In the genomic region with DNA sequence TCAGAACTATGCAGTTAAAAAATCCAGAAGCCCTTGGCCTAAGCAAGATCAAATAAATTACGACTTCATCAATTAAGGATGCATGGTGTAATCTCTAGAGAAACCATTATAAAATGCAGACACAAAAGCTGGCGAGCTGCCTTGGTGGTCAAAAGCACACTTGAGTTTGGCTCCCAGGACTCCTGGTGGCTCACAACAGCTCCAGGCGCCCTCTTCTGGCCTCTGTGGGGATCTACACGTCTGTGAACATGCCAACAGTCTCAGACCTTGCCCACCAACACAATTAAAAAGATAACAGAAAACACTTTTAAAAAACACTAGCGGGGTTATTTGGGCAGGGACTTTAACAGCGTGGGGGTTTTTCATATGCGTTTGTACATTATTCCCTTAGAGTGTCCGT, we compare ENCODE assay signal across 8 mouse cellular contexts. TPM values are rescaled to one million over a fixed set of nuclear protein-coding genes. Genes with fewer than 3 reads are reported as not detected.
DNase-seq lines count a peak whose midpoint lies in the region; ATAC-seq and TF ChIP-seq lines count a peak whose summit lies in the region.

No protein-coding gene starts in this region.

- no peak overlapping the region for H3K4me2 ChIP-seq in forebrain, postnatal 0 days (ENCODE audit: low read depth)
- H3K4me2 ChIP-seq in forebrain, embryonic 15.5 days (replicated peaks): no peak overlapping the region

- no peak for ATAC-seq in forebrain, postnatal 0 days
- no peak for ATAC-seq in forebrain, embryonic 15.5 days (replicated peaks)

- H3K4me3 ChIP-seq in forebrain, postnatal 0 days (ENCODE audit: low read depth, low read length): no peak overlapping the region
- no peak overlapping the region for H3K4me3 ChIP-seq in forebrain, embryonic 15.5 days

- TF ChIP-seq CTCF in forebrain, postnatal 0 days (IDR thresholded peaks at IDR 0.05; ENCODE audit: low read depth): peak; percentile 73

- H3K9me3 ChIP-seq in forebrain, postnatal 0 days (ENCODE audit: low read length): no peaks in the 10 kb centered on the region
- no peaks in the 10 kb centered on the region for H3K9me3 ChIP-seq in forebrain, embryonic 15.5 days

- WGBS in forebrain, postnatal 0 days: 28% methylated on average over 8 of the region's 8 CpGs
- WGBS in forebrain, embryonic 15.5 days: 31% methylated on average over 8 of the region's 8 CpGs

- no peak overlapping the region for H3K27ac ChIP-seq in forebrain, postnatal 0 days (ENCODE audit: low read depth, low read length)
- H3K27ac ChIP-seq in forebrain, embryonic 15.5 days (replicated peaks): no peak overlapping the region

- H3K9ac ChIP-seq in forebrain, postnatal 0 days: no peak overlapping the region
- H3K9ac ChIP-seq in forebrain, embryonic 15.5 days (replicated peaks): no peak overlapping the region

- peak; percentile 75 for DNase-seq in forebrain, postnatal 0 days
- DNase-seq in WW6 (ENCODE audit: low read depth, low spot score): peak; percentile 38
- peak; percentile 34 to 66 for DNase-seq in cerebellum, postnatal 4 days (ENCODE audit: low spot score in 2 of 2)
- peak; percentile 47 to 60 for DNase-seq in heart, adult 9 months (ENCODE audit: low spot score in 2 of 2)
- peak; percentile 51 for DNase-seq in layer of hippocampus, adult 9-10 months (ENCODE audit: low spot score)
- DNase-seq in lung, postnatal 4 days: peak; percentile 83 to 84
- peak; percentile 11 to 47 for DNase-seq in spleen, adult 18-20 months

- peaks cover 9% of the 10 kb centered on the region; the same call in 1 of the 2 replicates for H3K4me1 ChIP-seq in forebrain, postnatal 0 days (ENCODE audit: insufficient read depth)
- peaks cover 11% of the 10 kb centered on the region for H3K4me1 ChIP-seq in forebrain, embryonic 15.5 days

- H3K27me3 ChIP-seq in forebrain, postnatal 0 days (ENCODE audit: insufficient read depth, low read length): no peaks in the 10 kb centered on the region
- H3K27me3 ChIP-seq in forebrain, embryonic 15.5 days: no peaks in the 10 kb centered on the region

- no peaks in the 10 kb centered on the region for H3K36me3 ChIP-seq in forebrain, postnatal 0 days (ENCODE audit: insufficient read depth)
- no peaks in the 10 kb centered on the region for H3K36me3 ChIP-seq in forebrain, embryonic 15.5 days

RNA-seq across cellular contexts. Expression of a gene that starts 12.4 kb away (rescaled TPM):
- 0.15 and 1.3 TPM in 2 replicates for total RNA-seq in forebrain, postnatal 0 days (2014; rRNA removed)
- 0.57 and 0.62 TPM in 2 replicates for polyA plus RNA-seq in forebrain, postnatal 0 days (2015; fragmentation: Nextera tagmentation; extraction: Ambion mirVana)
- polyA plus RNA-seq in forebrain, embryonic 15.5 days (2015; fragmentation: Nextera tagmentation; extraction: Ambion mirVana): 0.19 TPM in 1 of 2 replicates, not detected in the other

RNA-seq across cellular contexts. Expression of a gene that starts 16.0 kb away (rescaled TPM):
- total RNA-seq in forebrain, postnatal 0 days (2014; rRNA removed): not detected in 2 replicates
- not detected in 2 replicates for polyA plus RNA-seq in forebrain, postnatal 0 days (2015; fragmentation: Nextera tagmentation; extraction: Ambion mirVana)
- polyA plus RNA-seq in forebrain, embryonic 15.5 days (2015; fragmentation: Nextera tagmentation; extraction: Ambion mirVana): not detected in 2 replicates

Comparison
In these comparisons a context has a peak if more than half of its experiments do, and no peak if none do; other contexts are left out.
1. DNase-seq: peak in every context shown above with its lines; median percentile 84 in lung, postnatal 4 days; 75 in forebrain, postnatal 0 days; 54 in heart, adult 9 months; 51 in layer of hippocampus, adult 9-10 months; 50 in cerebellum, postnatal 4 days; 38 in WW6; 29 in spleen, adult 18-20 months.